Mouse (Mus musculus): Measurements from ENCODE around the gene Adat1.

Adat1 gene

DNA sequence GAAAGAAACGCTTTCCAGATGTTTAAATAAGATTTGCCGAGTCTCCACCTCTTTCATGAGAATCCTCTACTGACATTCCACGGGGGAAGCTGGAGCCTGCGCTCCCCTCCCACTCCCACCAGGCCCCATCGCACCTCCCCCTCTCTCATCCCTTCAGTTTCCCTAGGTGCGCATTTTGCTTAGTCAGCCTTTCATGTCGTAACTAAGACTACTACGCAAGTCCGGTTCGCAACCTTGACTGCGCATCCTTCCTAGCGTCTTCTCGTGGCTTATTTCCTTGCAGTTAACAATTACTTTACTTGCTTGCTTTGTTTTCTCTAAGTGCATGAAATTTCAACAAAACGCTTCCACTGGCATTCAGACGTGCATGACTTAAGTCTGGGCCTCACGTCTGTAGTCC lies 60.4 kb downstream of the Adat1 start:
- H3K9me3 ChIP-seq (ENCODE audit: low read length): no peaks in the 10 kb centered on the region
- H3K4me3 ChIP-seq (replicated peaks; ENCODE audit: low read length): peak overlapping the region; percentile 94; the same call in 1 of the 2 replicates
- H3K4me1 ChIP-seq (replicated peaks; ENCODE audit: low read depth, low read length): peaks cover 70% of the 10 kb centered on the region
- peaks cover 39% of the 10 kb centered on the region for H3K36me3 ChIP-seq (ENCODE audit: insufficient read depth, low read length)
- no peaks in the 10 kb centered on the region for H3K27me3 ChIP-seq (ENCODE audit: insufficient read depth, low read length)
- TF ChIP-seq NANOG (IDR thresholded peaks at IDR 0.05; ENCODE audit: borderline replicate concordance, low read length) (no peak), CTCF (conservative IDR thresholded peaks at IDR 0.05; ENCODE audit: low read length) (no peak), POU5F1 (IDR thresholded peaks at IDR 0.05; ENCODE audit: borderline replicate concordance, low read length) (no peak)

DNA sequence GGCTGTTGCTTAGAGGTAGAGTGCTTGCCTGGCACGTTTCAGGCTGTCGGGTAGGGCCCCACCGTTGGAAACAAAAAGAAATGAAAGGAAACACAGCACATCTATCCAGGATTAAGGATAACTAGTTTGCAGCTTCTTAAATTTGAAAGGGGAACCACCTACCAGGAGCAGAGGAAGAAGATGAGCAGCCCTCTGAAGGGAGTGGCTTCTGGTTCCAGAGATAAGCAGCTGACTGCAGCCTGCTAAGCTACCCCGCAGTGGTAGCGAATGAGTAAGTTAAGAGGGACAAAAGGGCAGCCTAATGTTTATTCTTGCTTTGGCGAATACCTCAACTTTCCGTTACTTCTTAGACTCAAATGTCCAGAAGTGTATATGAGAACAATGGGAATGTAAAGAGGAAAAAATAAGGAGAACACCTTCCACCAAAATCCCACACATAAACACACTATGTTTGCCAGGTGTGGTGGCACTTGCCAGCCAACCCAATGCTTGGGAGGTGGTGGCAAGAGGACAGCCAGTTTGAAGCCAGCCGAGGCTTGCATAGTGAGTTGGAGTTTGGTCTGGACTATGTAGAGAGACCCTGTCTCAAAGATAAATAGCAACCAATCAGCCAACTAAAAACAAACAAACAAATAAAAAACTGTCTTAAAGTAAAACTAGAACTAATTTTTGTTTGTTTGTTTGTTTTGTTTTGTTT lies 62.3 kb downstream of the Adat1 start:
- Histone ChIP-seq H3K36me3 (ENCODE audit: insufficient read depth, low read length) (peaks cover 49% of the 10 kb centered on the region), H3K27me3 (ENCODE audit: insufficient read depth, low read length) (no peaks in the 10 kb centered on the region), H3K4me3 (replicated peaks; ENCODE audit: low read length) (no peak overlapping the region), H3K9me3 (ENCODE audit: low read length) (no peaks in the 10 kb centered on the region), H3K4me1 (replicated peaks; ENCODE audit: low read depth, low read length) (peaks cover 63% of the 10 kb centered on the region)
- TF ChIP-seq POU5F1 (IDR thresholded peaks at IDR 0.05; ENCODE audit: borderline replicate concordance, low read length) (no peak), NANOG (IDR thresholded peaks at IDR 0.05; ENCODE audit: borderline replicate concordance, low read length) (no peak), CTCF (conservative IDR thresholded peaks at IDR 0.05; ENCODE audit: low read length) (no peak)

- H3K4me3 ChIP-seq (replicated peaks; ENCODE audit: low read length): no peak overlapping the region
- peaks cover 34% of the 10 kb centered on the region for H3K36me3 ChIP-seq (ENCODE audit: insufficient read depth, low read length)
- no peaks in the 10 kb centered on the region for H3K27me3 ChIP-seq (ENCODE audit: insufficient read depth, low read length)
- TF ChIP-seq POU5F1 (IDR thresholded peaks at IDR 0.05; ENCODE audit: borderline replicate concordance, low read length) (no peak), CTCF (conservative IDR thresholded peaks at IDR 0.05; ENCODE audit: low read length) (no peak), NANOG (IDR thresholded peaks at IDR 0.05; ENCODE audit: borderline replicate concordance, low read length) (no peak)
- H3K4me1 ChIP-seq (replicated peaks; ENCODE audit: low read depth, low read length): peaks cover 63% of the 10 kb centered on the region
- no peaks in the 10 kb centered on the region for H3K9me3 ChIP-seq (ENCODE audit: low read length)
These were observed 67.1 kb downstream of the Adat1 start for GRCm38 (mm10) chr8:111924976-111925375.

- Histone ChIP-seq H3K27me3 (ENCODE audit: insufficient read depth, low read length) (no peaks in the 10 kb centered on the region), H3K4me1 (replicated peaks; ENCODE audit: low read depth, low read length) (peaks cover 53% of the 10 kb centered on the region), H3K9me3 (ENCODE audit: low read length) (no peaks in the 10 kb centered on the region), H3K36me3 (ENCODE audit: insufficient read depth, low read length) (peaks cover 26% of the 10 kb centered on the region), H3K4me3 (replicated peaks; ENCODE audit: low read length) (no peak overlapping the region)
- TF ChIP-seq CTCF (conservative IDR thresholded peaks at IDR 0.05; ENCODE audit: low read length) (peak; percentile 85), NANOG (IDR thresholded peaks at IDR 0.05; ENCODE audit: borderline replicate concordance, low read length) (no peak)
These were observed 68.7 kb downstream of the Adat1 start for GRCm38 (mm10) chr8:111923383-111923804.

GRCm38 (mm10) chr8:111920971-111921370 lies 71.1 kb downstream of the Adat1 start:
- H3K36me3 ChIP-seq (ENCODE audit: insufficient read depth, low read length): peaks cover 31% of the 10 kb centered on the region
- no peaks in the 10 kb centered on the region for H3K27me3 ChIP-seq (ENCODE audit: insufficient read depth, low read length)
- H3K4me1 ChIP-seq (replicated peaks; ENCODE audit: low read depth, low read length): peaks cover 52% of the 10 kb centered on the region
- peak overlapping the region; percentile 30; the same call in 1 of the 2 replicates for H3K4me3 ChIP-seq (replicated peaks; ENCODE audit: low read length)
- H3K9me3 ChIP-seq (ENCODE audit: low read length): no peaks in the 10 kb centered on the region
- TF ChIP-seq NANOG (IDR thresholded peaks at IDR 0.05; ENCODE audit: borderline replicate concordance, low read length) (no peak), CTCF (conservative IDR thresholded peaks at IDR 0.05; ENCODE audit: low read length) (no peak), POU5F1 (IDR thresholded peaks at IDR 0.05; ENCODE audit: borderline replicate concordance, low read length) (no peak)

DNA sequence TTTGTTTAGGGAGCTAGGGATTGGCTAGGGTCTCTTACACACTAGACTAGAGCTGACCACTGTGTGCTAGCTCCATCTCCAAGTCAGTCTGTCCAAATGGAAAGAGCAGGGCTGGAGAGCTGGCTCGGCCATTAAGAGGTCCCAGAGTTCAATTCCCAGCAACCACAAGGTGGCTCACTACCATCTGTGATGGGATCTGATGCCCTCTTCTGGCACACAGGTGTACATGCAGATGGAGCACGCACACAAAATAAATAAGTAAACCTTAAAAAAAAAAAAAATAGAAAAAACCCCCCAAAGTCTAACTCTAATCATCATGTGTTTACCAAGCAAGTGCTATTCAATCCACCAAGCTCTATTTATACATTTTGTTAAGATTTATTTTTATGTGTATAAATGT lies 72.4 kb downstream of the Adat1 start:
- no peak for TF ChIP-seq NANOG (IDR thresholded peaks at IDR 0.05; ENCODE audit: borderline replicate concordance, low read length)
- TF ChIP-seq CTCF (conservative IDR thresholded peaks at IDR 0.05; ENCODE audit: low read length): peak; percentile 76
- Histone ChIP-seq H3K4me3 (replicated peaks; ENCODE audit: low read length) (no peak overlapping the region), H3K9me3 (ENCODE audit: low read length) (no peaks in the 10 kb centered on the region), H3K27me3 (ENCODE audit: insufficient read depth, low read length) (no peaks in the 10 kb centered on the region), H3K4me1 (replicated peaks; ENCODE audit: low read depth, low read length) (peaks cover 52% of the 10 kb centered on the region), H3K36me3 (ENCODE audit: insufficient read depth, low read length) (peaks cover 39% of the 10 kb centered on the region)

Measured in E14TG2a.4 (cell line).